Mouse (Mus musculus): ENCODE measurements at regions not wholly inside any gene's neighbourhood (a gene's known extent, or its start where the extent isn't known, plus 50 kb on each side); places are given as distances from the start of the nearest gene placed in this dataset.

- no peaks in the 10 kb centered on the region for H3K79me2 ChIP-seq (replicated peaks; ENCODE audit: control insufficient read depth, extremely low read depth, insufficient read depth, poor library complexity, severe bottlenecking)
- TF ChIP-seq JUND (conservative IDR thresholded peaks at IDR 0.05; ENCODE audit: low read depth, low read length) (no peak), ETS1 (conservative IDR thresholded peaks at IDR 0.05; ENCODE audit: low read depth, low read length) (no peak), E2F4 (IDR thresholded peaks at IDR 0.05; ENCODE audit: insufficient replicate concordance, low read depth, low read length) (no peak), MXI1 (IDR thresholded peaks at IDR 0.05; ENCODE audit: low read depth, low read length) (no peak), ELF1 (IDR thresholded peaks at IDR 0.05; ENCODE audit: low read depth, low read length) (no peak), USF2 (conservative IDR thresholded peaks at IDR 0.05; ENCODE audit: low read depth, low read length) (no peak)
- H3K9ac ChIP-seq (ENCODE audit: insufficient read depth, low read depth) = no peak overlapping the region
- dilution Hi-C loops (cut with MboI; ENCODE audit: extremely low pct_ligation_motif_present, extremely low pct_unique_long_range_greater_than_20kb, low sequenced_read_pairs) (no loop called here), in situ Hi-C loops (cut with MboI; ENCODE audit: low pct_ligation_motif_present, low pct_unique_long_range_greater_than_20kb, low sequenced_read_pairs) (no loop called here)
- no peak overlapping the region for H3K4me3 ChIP-seq (replicated peaks in 1 of 3; ENCODE audit: low read depth in 2 of 3, low read length in 2 of 3, poor library complexity in 1 of 3)
- peaks cover 30% of the 10 kb centered on the region for H3K27me3 ChIP-seq (replicated peaks)
- no peaks in the 10 kb centered on the region for H3K36me3 ChIP-seq (replicated peaks in 1 of 2; ENCODE audit: control insufficient read depth in 1 of 2, insufficient read depth in 1 of 2, low read length in 1 of 2)
- H3K4me2 ChIP-seq (ENCODE audit: insufficient read depth, low read depth, poor library complexity, severe bottlenecking) = no peak overlapping the region
- no peak overlapping the region for H3K27ac ChIP-seq (ENCODE audit: insufficient read depth, low read depth)
- no peaks in the 10 kb centered on the region for H3K4me1 ChIP-seq (ENCODE audit: control insufficient read depth in 1 of 2, insufficient read depth in 2 of 2)
- DNase-seq (ENCODE audit: extremely low read depth) = no peak
- H3K9me3 ChIP-seq (replicated peaks; ENCODE audit: low read length) = no peaks in the 10 kb centered on the region
These were observed 902.9 kb downstream of the Gm9195 start for GRCm38 (mm10) chr14:71588694-71589240.

GRCm38 (mm10) chr14:71588006-71588405 lies 903.6 kb downstream of the Gm9195 start:
- no peak for DNase-seq (ENCODE audit: extremely low read depth)
- no peak overlapping the region for H3K4me2 ChIP-seq (ENCODE audit: insufficient read depth, low read depth, poor library complexity, severe bottlenecking)
- H3K79me2 ChIP-seq (replicated peaks; ENCODE audit: control insufficient read depth, extremely low read depth, insufficient read depth, poor library complexity, severe bottlenecking) = no peaks in the 10 kb centered on the region
- H3K36me3 ChIP-seq (replicated peaks in 1 of 2; ENCODE audit: control insufficient read depth in 1 of 2, insufficient read depth in 1 of 2, low read length in 1 of 2) = no peaks in the 10 kb centered on the region
- TF ChIP-seq CHD1 (IDR thresholded peaks at IDR 0.05; ENCODE audit: low read depth, low read length) = no peak
- TF ChIP-seq NELFE (IDR thresholded peaks at IDR 0.05; ENCODE audit: low read depth, low read length) = no peak
- no peak for TF ChIP-seq EP300 (IDR thresholded peaks at IDR 0.05; ENCODE audit: low read length)
- no peak for TF ChIP-seq JUND (conservative IDR thresholded peaks at IDR 0.05; ENCODE audit: low read depth, low read length)
- no peak for TF ChIP-seq KAT2A (IDR thresholded peaks at IDR 0.05; ENCODE audit: insufficient replicate concordance, low read length)
- TF ChIP-seq MAX (IDR thresholded peaks at IDR 0.05; ENCODE audit: low read length) = no peak
- no peak for TF ChIP-seq MEF2A (IDR thresholded peaks at IDR 0.05; ENCODE audit: borderline replicate concordance, low read depth, low read length)
- no peak for TF ChIP-seq ETS1 (conservative IDR thresholded peaks at IDR 0.05; ENCODE audit: low read depth, low read length)
- no peak for TF ChIP-seq PAX5 (IDR thresholded peaks at IDR 0.05; ENCODE audit: low read length)
- no peak for TF ChIP-seq ZMIZ1 (IDR thresholded peaks at IDR 0.05; ENCODE audit: low read depth, low read length)
- TF ChIP-seq ZNF384 (IDR thresholded peaks at IDR 0.05; ENCODE audit: low read depth, low read length) = no peak
- TF ChIP-seq NRF1 (IDR thresholded peaks at IDR 0.05; ENCODE audit: low read depth, low read length) = no peak
- TF ChIP-seq IRF4 (IDR thresholded peaks at IDR 0.05; ENCODE audit: low read depth, low read length) = no peak
- TF ChIP-seq MAZ (IDR thresholded peaks at IDR 0.05; ENCODE audit: low read depth, low read length) = no peak
- no peak for TF ChIP-seq USF2 (conservative IDR thresholded peaks at IDR 0.05; ENCODE audit: low read depth, low read length)
- TF ChIP-seq POLR2A (IDR thresholded peaks at IDR 0.05; ENCODE audit: low read depth, low read length) = no peak
- no peak for TF ChIP-seq RAD21 (IDR thresholded peaks at IDR 0.05; ENCODE audit: low read depth, low read length)
- H3K27ac ChIP-seq (ENCODE audit: insufficient read depth, low read depth) = no peak overlapping the region
- no peak overlapping the region for H3K4me3 ChIP-seq (replicated peaks in 1 of 3; ENCODE audit: low read depth in 2 of 3, low read length in 2 of 3, poor library complexity in 1 of 3)
- H3K9me3 ChIP-seq (replicated peaks; ENCODE audit: low read length) = no peaks in the 10 kb centered on the region
- in situ Hi-C loops (cut with MboI; ENCODE audit: low pct_ligation_motif_present, low pct_unique_long_range_greater_than_20kb, low sequenced_read_pairs) = no loop called here
- dilution Hi-C loops (cut with MboI; ENCODE audit: extremely low pct_ligation_motif_present, extremely low pct_unique_long_range_greater_than_20kb, low sequenced_read_pairs) = no loop called here
- H3K27me3 ChIP-seq (replicated peaks) = peaks cover 29% of the 10 kb centered on the region
- H3K9ac ChIP-seq (ENCODE audit: insufficient read depth, low read depth) = no peak overlapping the region
- H3K4me1 ChIP-seq (ENCODE audit: control insufficient read depth in 1 of 2, insufficient read depth in 2 of 2) = no peaks in the 10 kb centered on the region
